Mouse (Mus musculus) megakaryocyte-erythroid progenitor cell, adult 5-6 weeks (primary cell): ENCODE data around the gene Stxbp6. TPM values are rescaled to one million over a fixed set of nuclear protein-coding genes. Genes with fewer than 3 reads are reported as not detected.

Experiments used
- ATAC-seq: replicated peaks from 2 replicates; pipeline ENCODE4 v1.8.0; 2016; ENCODE audit warnings: mild to moderate bottlenecking, inconsistent platforms; ENCODE audit not compliant: severe bottlenecking, poor library complexity, low FRiP score, low TSS enrichment
- total RNA-seq, 2 experiments: library from RNA; stranded (forward) in 1 of 2; stranded (reverse) in 1 of 2; fragments of 200-1000, 215-1000 nt in 1 of 2; fragments of >200 nt in 1 of 2; fragmentation: Nextera tagmentation in 1 of 2; gene quantifications; 2 replicates each; pipeline ENCODE4 v1.2.3; 2014 to 2017

Stxbp6 gene
- total RNA-seq, 2 experiments from 2014 or later: not detected

- no peak for ATAC-seq
These were observed 68.5 kb downstream of the Stxbp6 start for GRCm38 (mm10) chr12:45006049-45006448.

DNA sequence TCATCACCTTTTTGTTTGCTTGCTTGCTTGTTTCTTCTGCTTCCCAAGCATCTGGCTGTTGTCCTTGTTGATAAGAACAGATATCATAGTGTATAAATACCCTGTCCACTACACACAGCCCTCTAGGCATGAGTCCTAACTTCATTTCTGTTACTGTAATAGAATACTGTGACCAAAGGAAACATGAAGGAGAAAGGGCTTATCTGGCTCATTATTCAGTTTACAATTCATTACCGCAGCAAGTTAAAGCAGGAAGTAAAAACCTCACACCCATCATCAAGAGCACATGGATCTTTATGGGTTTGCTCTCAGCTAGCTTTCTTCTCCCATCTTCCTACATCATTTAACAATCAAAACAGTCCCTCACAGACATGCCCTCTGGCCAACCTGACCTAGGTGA lies 72.5 kb downstream of the Stxbp6 start:
- ATAC-seq: no peak

GRCm38 (mm10) chr12:44997422-44997821 lies 77.1 kb downstream of the Stxbp6 start:
- no peak for ATAC-seq

- no peak for ATAC-seq
These were observed 77.6 kb downstream of the Stxbp6 start for GRCm38 (mm10) chr12:44996897-44997296.

- ATAC-seq: no peak
These were observed 78.2 kb downstream of the Stxbp6 start for GRCm38 (mm10) chr12:44996274-44996673.

DNA sequence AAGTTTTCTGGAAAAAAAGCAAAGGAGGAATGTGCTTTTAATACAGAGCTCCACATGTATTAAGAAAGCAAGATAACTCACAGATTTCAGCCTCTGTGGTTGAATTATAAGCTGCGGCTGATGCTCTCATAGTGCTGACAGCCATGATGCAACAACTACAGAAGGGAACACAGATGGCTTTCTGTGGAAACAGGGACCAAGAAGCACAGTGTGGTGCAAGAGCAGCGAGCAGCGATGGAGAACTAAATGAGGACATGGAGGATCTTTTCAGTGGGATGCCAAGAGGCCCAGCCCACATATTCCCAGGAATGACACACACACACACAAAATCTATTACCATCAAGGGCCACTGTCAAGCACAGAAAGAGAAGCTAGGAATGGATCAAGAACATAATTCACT lies 81.1 kb downstream of the Stxbp6 start:
- ATAC-seq: no peak

DNA sequence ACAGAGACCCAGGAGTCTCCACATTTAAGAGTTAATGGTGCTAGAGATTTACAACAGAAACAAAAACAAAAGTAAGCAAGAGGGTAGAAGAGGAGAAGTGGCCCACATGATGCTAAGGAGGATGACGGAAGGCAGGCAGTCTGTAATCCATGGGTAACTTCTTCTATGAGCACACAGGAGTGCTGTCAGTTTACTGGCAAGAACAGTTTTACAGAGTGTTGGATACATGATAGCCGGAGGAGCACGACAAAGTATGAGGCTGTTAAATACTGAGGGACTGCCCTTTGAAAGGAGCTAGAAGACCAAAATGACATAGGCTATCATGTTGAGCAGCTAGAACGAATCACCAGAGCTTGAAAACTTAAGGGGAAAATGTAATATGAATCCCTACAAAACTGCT lies 81.7 kb downstream of the Stxbp6 start:
- no peak for ATAC-seq

DNA sequence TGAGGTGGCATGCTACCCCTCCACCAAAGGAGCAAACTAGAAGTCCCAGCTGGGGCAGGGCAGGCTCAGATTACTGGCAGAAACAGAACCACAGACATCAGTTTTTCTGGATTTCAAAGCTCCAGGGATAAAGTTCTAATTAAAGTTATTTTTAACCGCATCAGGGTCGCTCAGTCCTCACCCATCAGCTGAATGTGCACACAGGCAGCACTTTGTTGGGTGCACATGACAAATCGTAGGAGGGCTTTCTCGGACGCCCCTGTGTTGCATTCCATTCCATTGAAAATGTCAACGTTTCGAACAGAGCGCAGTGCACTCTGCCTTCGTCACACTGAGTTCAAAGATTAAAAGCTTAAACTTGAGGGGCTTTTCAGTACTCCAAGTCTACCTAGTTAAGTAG lies 84.1 kb downstream of the Stxbp6 start:
- no peak for ATAC-seq

DNA sequence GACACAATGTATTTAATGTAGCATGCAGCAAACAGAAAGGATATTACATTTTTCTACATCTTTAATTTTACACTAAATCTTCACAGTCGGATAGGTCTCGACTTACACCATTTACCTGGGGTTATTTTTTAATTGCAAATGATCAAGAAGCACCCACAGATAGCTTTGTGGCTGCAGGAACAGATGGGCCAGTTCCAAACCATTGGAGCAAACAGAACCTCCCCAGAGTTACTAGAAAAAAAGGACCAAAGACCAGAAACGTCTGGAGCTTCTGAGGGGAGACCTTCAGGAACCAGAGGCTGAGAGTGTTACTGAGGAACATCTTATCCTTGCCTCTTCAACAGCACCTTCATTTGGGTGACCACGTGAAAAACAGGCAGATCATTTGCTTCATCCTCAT lies 85.5 kb downstream of the Stxbp6 start:
- ATAC-seq: no peak

GRCm38 (mm10) chr12:44987762-44988161 lies 86.7 kb downstream of the Stxbp6 start:
- no peak for ATAC-seq

- ATAC-seq: no peak
These were observed 95.1 kb downstream of the Stxbp6 start for GRCm38 (mm10) chr12:44979316-44979848.

DNA sequence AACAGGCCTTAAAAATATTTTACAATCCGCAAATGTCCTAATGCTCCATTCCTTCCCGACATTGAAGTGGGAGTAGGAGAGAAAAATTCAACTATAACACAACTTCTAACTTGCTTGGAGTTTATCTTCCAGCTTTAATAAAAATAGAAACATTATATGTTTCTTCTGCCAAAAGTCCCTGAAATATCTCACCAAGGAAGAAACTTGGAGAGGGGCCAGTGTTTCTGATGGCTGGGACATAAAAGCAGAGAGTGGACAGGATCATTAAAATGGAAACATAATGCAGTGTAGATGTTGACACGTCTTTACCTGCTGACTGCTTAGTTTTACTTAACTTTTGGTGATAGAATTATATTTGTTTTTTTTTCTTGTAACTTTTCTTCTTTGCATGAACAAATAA lies 99.2 kb downstream of the Stxbp6 start:
- no peak for ATAC-seq

DNA sequence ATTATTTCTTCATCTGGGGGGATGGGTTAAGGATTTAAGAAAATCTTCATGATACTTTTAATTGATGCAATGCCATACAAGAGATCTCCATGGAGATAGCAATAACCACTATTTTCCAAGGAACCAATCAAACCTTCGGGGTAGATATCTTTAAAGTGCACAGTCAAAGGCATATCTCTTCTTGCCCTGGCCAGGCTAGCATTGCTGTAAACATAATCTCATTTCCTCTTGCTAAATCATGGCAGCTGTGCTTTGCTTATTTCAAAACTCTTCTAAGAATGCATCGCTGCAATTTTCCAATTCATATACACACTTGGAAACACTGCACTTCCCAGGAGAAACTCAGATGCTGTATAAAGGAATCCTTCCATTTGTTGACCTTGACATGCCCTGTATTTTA lies 103.0 kb downstream of the Stxbp6 start:
- no peak for ATAC-seq

GRCm38 (mm10) chr12:44967448-44967847 lies 107.1 kb downstream of the Stxbp6 start:
- ATAC-seq: no peak

DNA sequence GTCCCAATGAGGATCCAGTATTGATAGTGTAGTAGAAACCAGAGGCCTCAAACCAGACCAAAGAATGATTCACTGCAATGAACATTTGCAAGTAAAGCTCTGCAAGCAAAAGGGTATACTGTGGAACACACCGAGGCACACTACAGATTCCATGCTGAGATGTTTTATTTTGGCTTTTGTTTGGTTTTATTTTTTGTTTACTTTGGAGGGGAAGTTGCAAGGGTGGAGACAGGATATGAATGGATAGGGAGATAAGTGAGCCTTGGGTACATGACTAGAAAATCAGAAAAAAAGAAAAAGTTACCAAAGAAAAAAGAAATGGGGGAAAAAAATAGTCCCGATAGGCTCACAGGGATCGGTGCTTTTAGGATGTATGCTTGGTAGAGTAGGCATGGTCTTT lies 117.0 kb downstream of the Stxbp6 start:
- ATAC-seq: no peak

DNA sequence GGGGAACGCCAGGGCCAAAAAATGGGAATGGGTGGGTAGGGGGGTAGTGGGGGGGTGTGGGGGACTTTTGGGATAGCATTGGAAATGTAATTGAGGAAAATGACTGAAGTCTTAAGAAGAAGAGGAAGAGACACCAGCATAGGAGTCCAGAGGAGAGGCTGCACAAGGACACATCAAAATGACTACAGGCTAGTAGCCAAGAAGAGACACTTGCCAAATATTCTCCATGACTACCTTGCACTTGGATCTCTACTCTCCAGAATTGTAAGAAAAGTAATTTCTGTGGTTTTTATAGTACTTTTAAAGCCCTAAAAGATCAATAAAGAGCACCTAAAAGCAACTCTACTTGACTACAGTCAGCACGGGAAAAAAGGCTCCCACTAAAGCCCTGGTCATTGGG lies 121.4 kb downstream of the Stxbp6 start:
- no peak for ATAC-seq

DNA sequence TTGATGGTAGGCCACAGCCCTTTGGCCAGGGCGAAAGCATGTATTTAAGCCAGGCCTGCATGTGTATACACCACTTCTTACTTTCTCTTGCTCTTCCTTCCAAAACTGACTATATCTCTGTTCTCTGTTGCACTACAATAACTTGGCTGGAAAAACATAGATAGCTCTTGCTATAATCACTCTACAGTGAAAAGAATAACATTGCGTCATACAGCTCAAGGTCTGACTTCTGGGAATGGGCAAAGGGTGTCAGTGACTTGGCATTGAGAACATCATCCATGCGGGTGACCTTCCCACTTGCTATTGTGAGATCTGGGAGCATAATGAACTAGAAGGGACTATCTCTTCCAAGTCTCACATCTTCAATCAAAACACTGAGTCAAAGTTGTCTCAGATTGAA lies 122.4 kb downstream of the Stxbp6 start:
- no peak for ATAC-seq

DNA sequence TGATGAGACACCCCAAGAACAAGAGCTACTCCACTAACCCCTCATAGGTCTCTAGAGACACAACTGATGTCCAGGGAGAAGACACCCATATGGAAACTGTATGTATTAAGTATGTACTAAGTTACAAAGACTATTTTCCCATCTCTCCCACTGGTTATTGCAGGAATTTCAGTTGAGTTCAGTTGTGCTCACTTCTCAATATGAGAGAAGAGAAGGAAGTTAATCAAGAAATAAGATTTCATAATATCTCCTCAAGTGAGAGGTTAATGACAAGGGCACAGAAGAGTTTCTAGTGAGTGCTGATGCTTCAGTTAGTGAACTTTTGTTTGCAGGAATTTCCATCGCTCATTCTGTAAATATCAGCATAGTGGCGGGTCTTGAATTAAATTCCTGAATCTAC lies 124.0 kb downstream of the Stxbp6 start:
- ATAC-seq: no peak

DNA sequence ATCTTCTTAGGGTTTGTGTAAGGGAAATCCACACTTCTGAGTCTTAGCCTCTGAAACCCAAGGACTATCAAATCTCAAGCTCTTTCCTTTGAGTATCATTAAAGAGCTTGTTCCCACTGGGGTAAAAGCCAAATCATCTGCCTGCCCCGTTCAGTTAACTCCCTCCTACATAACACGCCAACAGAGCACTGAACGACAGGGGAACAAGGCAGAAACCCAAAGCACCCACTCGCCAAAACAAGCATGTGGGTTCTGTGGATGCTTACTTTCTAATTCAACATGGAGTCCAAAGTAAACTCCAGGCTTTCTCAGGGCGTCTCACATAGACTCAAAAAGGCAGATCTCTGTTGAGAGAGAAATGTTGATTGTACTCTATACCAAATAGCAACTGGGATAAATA lies 126.7 kb downstream of the Stxbp6 start:
- ATAC-seq: no peak

DNA sequence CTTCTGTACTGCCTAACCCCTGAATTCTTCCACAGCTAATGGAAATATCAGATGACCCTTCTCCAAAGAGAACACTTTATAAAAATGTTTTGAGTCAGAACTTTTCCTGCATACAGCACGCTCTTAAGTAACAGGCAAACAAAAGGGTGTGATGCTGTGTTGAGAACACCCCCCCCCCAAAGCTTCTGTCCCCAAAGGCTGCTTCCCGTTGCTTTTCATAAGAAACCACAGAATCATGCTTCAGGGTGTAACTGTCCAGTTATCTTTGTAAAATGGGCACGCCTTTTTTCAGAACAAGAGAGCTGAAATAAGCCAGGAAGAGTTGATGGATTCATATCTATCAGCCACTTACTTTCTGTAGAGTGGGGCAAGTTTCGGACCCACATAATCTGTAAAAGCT lies 134.2 kb downstream of the Stxbp6 start:
- ATAC-seq: no peak

DNA sequence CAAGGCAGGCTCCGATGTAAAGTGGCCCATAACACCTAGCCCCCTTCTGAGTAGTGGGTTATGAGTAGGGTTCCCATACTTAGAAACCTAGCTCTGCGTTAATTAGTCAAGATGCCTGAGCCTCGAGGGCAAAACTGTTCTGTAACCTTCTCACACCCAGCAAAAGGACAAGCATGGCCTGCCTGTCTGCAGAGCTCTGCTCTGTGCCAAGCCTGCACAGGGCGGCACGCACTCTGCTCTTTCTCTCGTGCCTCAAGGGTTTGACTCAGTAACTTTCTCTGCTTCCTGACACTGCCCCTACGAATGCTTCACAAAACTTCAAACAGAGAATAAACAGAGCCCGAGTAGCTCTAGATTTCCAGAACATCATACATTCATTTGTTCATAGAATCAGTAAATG lies 135.4 kb downstream of the Stxbp6 start:
- ATAC-seq: no peak

- ATAC-seq: no peak
These were observed 141.6 kb downstream of the Stxbp6 start for GRCm38 (mm10) chr12:44932954-44933353.
